ENCODE assay signal across 15 mouse cellular contexts in the genomic region with DNA sequence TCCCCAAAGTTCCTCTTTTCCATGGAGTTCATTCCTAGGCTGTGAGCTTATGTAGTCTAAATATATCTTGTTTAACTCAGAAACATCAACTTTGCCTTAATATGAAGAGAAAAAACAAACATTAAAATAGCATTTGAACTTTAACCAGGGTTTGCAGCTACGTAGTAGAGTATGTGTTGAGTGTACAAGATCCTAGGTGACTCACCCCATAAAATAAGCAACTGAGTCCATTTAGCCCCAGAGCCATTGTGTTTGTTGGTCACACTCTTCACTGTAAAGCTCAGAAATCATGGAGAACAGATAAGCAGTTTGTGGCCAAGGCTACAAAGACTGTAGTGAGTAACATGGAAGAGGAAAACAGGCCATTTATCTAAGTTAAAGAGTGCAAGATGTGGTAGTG.
"Had no signal": no experiment of that assay in that cellular context is flagged by ENCODE, and none has a peak within 500 bp of the region (broad histone marks: within the 10 kb centered on the region; RNA-seq: fewer than 3 reads in every experiment).

No protein-coding gene starts in this region.

- H3K27ac ChIP-seq: neural tube, embryonic 12.5 days; neural tube, embryonic 13.5 days; neural tube, embryonic 15.5 days; stomach, embryonic 15.5 days had no signal

- H3K9ac ChIP-seq: neural tube, embryonic 12.5 days; neural tube, embryonic 13.5 days; neural tube, embryonic 15.5 days; stomach, embryonic 15.5 days had no signal

- H3K9me3 ChIP-seq: neural tube, embryonic 12.5 days; neural tube, embryonic 13.5 days; neural tube, embryonic 15.5 days; stomach, embryonic 15.5 days had no signal

- H3K4me3 ChIP-seq: neural tube, embryonic 12.5 days; neural tube, embryonic 13.5 days; neural tube, embryonic 15.5 days; stomach, embryonic 15.5 days had no signal

- H3K4me1 ChIP-seq: neural tube, embryonic 12.5 days; neural tube, embryonic 13.5 days; neural tube, embryonic 15.5 days; stomach, embryonic 15.5 days had no signal

- H3K4me2 ChIP-seq: neural tube, embryonic 12.5 days; neural tube, embryonic 13.5 days; neural tube, embryonic 15.5 days; stomach, embryonic 15.5 days had no signal

- H3K27me3 ChIP-seq: neural tube, embryonic 12.5 days; neural tube, embryonic 13.5 days; neural tube, embryonic 15.5 days; stomach, embryonic 15.5 days had no signal

- DNase-seq: retina, postnatal 1 day; right cerebral cortex, adult 18-20 months; right cerebral cortex, postnatal 14 days; right cerebral cortex, postnatal 25 days; right cerebral cortex, postnatal 4 days; spleen, adult 18-20 months; thymus, adult 18-20 months; thymus, adult 2 months; thymus, postnatal 14 days; thymus, postnatal 25 days; thymus, postnatal 36 days had no signal
